Mouse (Mus musculus): ENCODE measurements around the gene Cdh23. TPM values are rescaled to one million over a fixed set of nuclear protein-coding genes. Genes with fewer than 3 reads are reported as not detected.

The Cdh23 gene
- polyA plus RNA-seq, 1 experiment from 2014 or later, result 0.87 TPM

- ATAC-seq (replicated peaks; ENCODE audit: insufficient number of reproducible peaks, low FRiP score, low TSS enrichment, low read depth), result no peak
Measured at GRCm38 (mm10) chr10:60625511-60625910, 70.8 kb downstream of the Cdh23 start.

GRCm38 (mm10) chr10:60624945-60625344, 71.3 kb downstream of the Cdh23 start:
- Histone ChIP-seq H3K4me3 (ENCODE audit: low read depth, low read length) (no peak overlapping the region), H3K36me3 (replicated peaks; ENCODE audit: control insufficient read depth, insufficient read depth, low read depth, low read length) (no peaks in the 10 kb centered on the region), H3K4me2 (ENCODE audit: low read depth, low read length) (no peak overlapping the region), H3K27me3 (ENCODE audit: control insufficient read depth, insufficient read depth, low read length) (no peaks in the 10 kb centered on the region), H3K4me1 (ENCODE audit: control insufficient read depth, insufficient read depth, low read length) (no peaks in the 10 kb centered on the region), H3K9me3 (replicated peaks; ENCODE audit: control insufficient read depth, low read length) (no peaks in the 10 kb centered on the region; the same call in 1 of the 2 replicates), H3K9ac (replicated peaks; ENCODE audit: low read length) (no peak overlapping the region), H3K27ac (replicated peaks; ENCODE audit: low read depth, low read length) (no peak overlapping the region)
- WGBS, result 53% methylated on average over 3 of the region's 3 CpGs
- no peak for DNase-seq (ENCODE audit: low spot score)
- ATAC-seq (replicated peaks; ENCODE audit: insufficient number of reproducible peaks, low FRiP score, low TSS enrichment, low read depth), result no peak

More at GRCm38 (mm10) chr10:60625511-60625910, 70.8 kb downstream of the Cdh23 start:
- no peaks in the 10 kb centered on the region for H3K4me1 ChIP-seq (ENCODE audit: control insufficient read depth, insufficient read depth, low read length)
- H3K4me3 ChIP-seq (ENCODE audit: low read depth, low read length), result no peak overlapping the region
- 74% methylated on average over 3 of the region's 3 CpGs for WGBS
- DNase-seq (ENCODE audit: low spot score), result no peak
- no peaks in the 10 kb centered on the region; the same call in 1 of the 2 replicates for H3K9me3 ChIP-seq (replicated peaks; ENCODE audit: control insufficient read depth, low read length)
- H3K4me2 ChIP-seq (ENCODE audit: low read depth, low read length), result no peak overlapping the region
- no peak overlapping the region for H3K27ac ChIP-seq (replicated peaks; ENCODE audit: low read depth, low read length)
- no peak overlapping the region for H3K9ac ChIP-seq (replicated peaks; ENCODE audit: low read length)
- H3K27me3 ChIP-seq (ENCODE audit: control insufficient read depth, insufficient read depth, low read length), result no peaks in the 10 kb centered on the region
- no peaks in the 10 kb centered on the region for H3K36me3 ChIP-seq (replicated peaks; ENCODE audit: control insufficient read depth, insufficient read depth, low read depth, low read length)

- H3K36me3 ChIP-seq (replicated peaks; ENCODE audit: control insufficient read depth, insufficient read depth, low read depth, low read length), result no peaks in the 10 kb centered on the region
- no peak for DNase-seq (ENCODE audit: low spot score)
- H3K27me3 ChIP-seq (ENCODE audit: control insufficient read depth, insufficient read depth, low read length), result no peaks in the 10 kb centered on the region
- H3K4me2 ChIP-seq (ENCODE audit: low read depth, low read length), result no peak overlapping the region
- H3K4me1 ChIP-seq (ENCODE audit: control insufficient read depth, insufficient read depth, low read length), result no peaks in the 10 kb centered on the region
- no peak overlapping the region for H3K27ac ChIP-seq (replicated peaks; ENCODE audit: low read depth, low read length)
- WGBS, result 48% methylated on average over 14 of the region's 14 CpGs
- ATAC-seq (replicated peaks; ENCODE audit: insufficient number of reproducible peaks, low FRiP score, low TSS enrichment, low read depth), result no peak
- no peaks in the 10 kb centered on the region for H3K9me3 ChIP-seq (replicated peaks; ENCODE audit: control insufficient read depth, low read length)
- H3K4me3 ChIP-seq (ENCODE audit: low read depth, low read length), result no peak overlapping the region
- no peak overlapping the region for H3K9ac ChIP-seq (replicated peaks; ENCODE audit: low read length)
Measured at GRCm38 (mm10) chr10:60624217-60624708, 72.0 kb downstream of the Cdh23 start.

- no peak overlapping the region for H3K27ac ChIP-seq (replicated peaks; ENCODE audit: low read depth, low read length)
- no peaks in the 10 kb centered on the region for H3K36me3 ChIP-seq (replicated peaks; ENCODE audit: control insufficient read depth, insufficient read depth, low read depth, low read length)
- H3K4me2 ChIP-seq (ENCODE audit: low read depth, low read length), result no peak overlapping the region
- no peak for ATAC-seq (replicated peaks; ENCODE audit: insufficient number of reproducible peaks, low FRiP score, low TSS enrichment, low read depth)
- no peaks in the 10 kb centered on the region for H3K27me3 ChIP-seq (ENCODE audit: control insufficient read depth, insufficient read depth, low read length)
- no peaks in the 10 kb centered on the region for H3K4me1 ChIP-seq (ENCODE audit: control insufficient read depth, insufficient read depth, low read length)
- WGBS, result 72% methylated on average over 12 of the region's 12 CpGs
- H3K4me3 ChIP-seq (ENCODE audit: low read depth, low read length), result no peak overlapping the region
- DNase-seq (ENCODE audit: low spot score), result no peak
- no peaks in the 10 kb centered on the region for H3K9me3 ChIP-seq (replicated peaks; ENCODE audit: control insufficient read depth, low read length)
- no peak overlapping the region for H3K9ac ChIP-seq (replicated peaks; ENCODE audit: low read length)
Measured at GRCm38 (mm10) chr10:60622836-60623235, 73.5 kb downstream of the Cdh23 start.

- ATAC-seq (replicated peaks; ENCODE audit: insufficient number of reproducible peaks, low FRiP score, low TSS enrichment, low read depth) (no peak), DNase-seq (ENCODE audit: low spot score) (no peak)
- Histone ChIP-seq H3K36me3 (replicated peaks; ENCODE audit: control insufficient read depth, insufficient read depth, low read depth, low read length) (no peaks in the 10 kb centered on the region), H3K27ac (replicated peaks; ENCODE audit: low read depth, low read length) (no peak overlapping the region), H3K4me1 (ENCODE audit: control insufficient read depth, insufficient read depth, low read length) (no peaks in the 10 kb centered on the region), H3K4me3 (ENCODE audit: low read depth, low read length) (no peak overlapping the region), H3K9ac (replicated peaks; ENCODE audit: low read length) (no peak overlapping the region), H3K9me3 (replicated peaks; ENCODE audit: control insufficient read depth, low read length) (no peaks in the 10 kb centered on the region), H3K27me3 (ENCODE audit: control insufficient read depth, insufficient read depth, low read length) (no peaks in the 10 kb centered on the region), H3K4me2 (ENCODE audit: low read depth, low read length) (no peak overlapping the region)
- WGBS, result 80% methylated on average over 8 of the region's 8 CpGs
Measured at GRCm38 (mm10) chr10:60621470-60622170, 74.7 kb downstream of the Cdh23 start.

- H3K27ac ChIP-seq (replicated peaks; ENCODE audit: low read depth, low read length), result no peak overlapping the region
- no peaks in the 10 kb centered on the region for H3K4me1 ChIP-seq (ENCODE audit: control insufficient read depth, insufficient read depth, low read length)
- H3K27me3 ChIP-seq (ENCODE audit: control insufficient read depth, insufficient read depth, low read length), result no peaks in the 10 kb centered on the region
- H3K4me3 ChIP-seq (ENCODE audit: low read depth, low read length), result no peak overlapping the region
- H3K4me2 ChIP-seq (ENCODE audit: low read depth, low read length), result no peak overlapping the region
- ATAC-seq (replicated peaks; ENCODE audit: insufficient number of reproducible peaks, low FRiP score, low TSS enrichment, low read depth), result no peak
- no peaks in the 10 kb centered on the region for H3K9me3 ChIP-seq (replicated peaks; ENCODE audit: control insufficient read depth, low read length)
- no peaks in the 10 kb centered on the region for H3K36me3 ChIP-seq (replicated peaks; ENCODE audit: control insufficient read depth, insufficient read depth, low read depth, low read length)
- no peak for DNase-seq (ENCODE audit: low spot score)
- WGBS, result 65% methylated on average over 5 of the region's 5 CpGs
- H3K9ac ChIP-seq (replicated peaks; ENCODE audit: low read length), result no peak overlapping the region
Measured at GRCm38 (mm10) chr10:60615898-60616297, 80.4 kb downstream of the Cdh23 start.

- Histone ChIP-seq H3K4me1 (ENCODE audit: control insufficient read depth, insufficient read depth, low read length) (no peaks in the 10 kb centered on the region), H3K36me3 (replicated peaks; ENCODE audit: control insufficient read depth, insufficient read depth, low read depth, low read length) (no peaks in the 10 kb centered on the region), H3K27ac (replicated peaks; ENCODE audit: low read depth, low read length) (no peak overlapping the region), H3K9me3 (replicated peaks; ENCODE audit: control insufficient read depth, low read length) (no peaks in the 10 kb centered on the region), H3K9ac (replicated peaks; ENCODE audit: low read length) (no peak overlapping the region), H3K27me3 (ENCODE audit: control insufficient read depth, insufficient read depth, low read length) (no peaks in the 10 kb centered on the region), H3K4me3 (ENCODE audit: low read depth, low read length) (no peak overlapping the region), H3K4me2 (ENCODE audit: low read depth, low read length) (no peak overlapping the region)
- DNase-seq (ENCODE audit: low spot score) (no peak), ATAC-seq (replicated peaks; ENCODE audit: insufficient number of reproducible peaks, low FRiP score, low TSS enrichment, low read depth) (no peak)
- WGBS, result 23% methylated on average over 5 of the region's 5 CpGs
Measured at GRCm38 (mm10) chr10:60612893-60613292, 83.4 kb downstream of the Cdh23 start.

GRCm38 (mm10) chr10:60607166-60607565, 89.1 kb downstream of the Cdh23 start:
- Histone ChIP-seq H3K9me3 (replicated peaks; ENCODE audit: control insufficient read depth, low read length) (no peaks in the 10 kb centered on the region), H3K4me3 (ENCODE audit: low read depth, low read length) (no peak overlapping the region), H3K27ac (replicated peaks; ENCODE audit: low read depth, low read length) (no peak overlapping the region), H3K9ac (replicated peaks; ENCODE audit: low read length) (no peak overlapping the region), H3K4me1 (ENCODE audit: control insufficient read depth, insufficient read depth, low read length) (no peaks in the 10 kb centered on the region), H3K36me3 (replicated peaks; ENCODE audit: control insufficient read depth, insufficient read depth, low read depth, low read length) (no peaks in the 10 kb centered on the region), H3K4me2 (ENCODE audit: low read depth, low read length) (no peak overlapping the region), H3K27me3 (ENCODE audit: control insufficient read depth, insufficient read depth, low read length) (no peaks in the 10 kb centered on the region)
- ATAC-seq (replicated peaks; ENCODE audit: insufficient number of reproducible peaks, low FRiP score, low TSS enrichment, low read depth) (no peak), DNase-seq (ENCODE audit: low spot score) (no peak)
- WGBS, result 77% methylated on average over 5 of the region's 5 CpGs
